Mouse (Mus musculus) lung, embryonic 16.5 days (tissue): ENCODE measurements at regions not wholly inside any gene's neighbourhood (a gene's known extent, or its start where the extent isn't known, plus 50 kb on each side); places are given as distances from the start of the nearest gene placed in this dataset.

Source experiments
- ATAC-seq: fragments of 200-750 bp; cut with Nextera tagmentation; 2 replicates; pipeline ENCODE4 v1.8.0; 2017; ENCODE audit warnings: low read depth, mild to moderate bottlenecking, moderate library complexity
- H3K27ac ChIP-seq: fragments of 300-500 bp; sonication (generic); 2 replicates; pipeline ENCODE4 v1.5.1; 2014; ENCODE audit warnings: mild to moderate bottlenecking, control low read depth, low read length
- H3K27me3 ChIP-seq: fragments of 300-500 bp; sonication (generic); 2 replicates; pipeline ENCODE4 v1.6.1; 2014; ENCODE audit warnings: low read depth, low read length, mixed read lengths; ENCODE audit not compliant: control insufficient read depth, insufficient read depth
- H3K36me3 ChIP-seq: fragments of 300-500 bp; sonication (generic); 2 replicates; pipeline ENCODE4 v1.6.1; 2014; ENCODE audit warnings: low read length; ENCODE audit not compliant: control insufficient read depth, insufficient read depth
- H3K4me1 ChIP-seq: fragments of 300-500 bp; sonication (generic); replicated peaks from 2 replicates; pipeline ENCODE4 v1.6.1; 2014; ENCODE audit warnings: low read length, mixed read lengths; ENCODE audit not compliant: control insufficient read depth, insufficient read depth
- H3K4me2 ChIP-seq: fragments of 300-500 bp; sonication (generic); 2 replicates; pipeline ENCODE4 v1.6.1; 2014; ENCODE audit warnings: low read depth, low read length, control low read depth
- H3K4me3 ChIP-seq: fragments of 300-500 bp; sonication (generic); 2 replicates; pipeline ENCODE4 v1.5.1; 2014; ENCODE audit warnings: mild to moderate bottlenecking, low read length, control low read depth
- H3K9ac ChIP-seq: fragments of 300-500 bp; sonication (generic); 2 replicates; pipeline ENCODE4 v1.6.1; 2014; ENCODE audit warnings: low read length, control low read depth
- H3K9me3 ChIP-seq: fragments of 300-500 bp; sonication (generic); 2 replicates; pipeline ENCODE4 v1.6.1; 2016; ENCODE audit warnings: low read length; ENCODE audit not compliant: control insufficient read depth
- WGBS: fragments of 180-500 bp; shearing (Covaris S2); extraction: QIAGEN DNeasy Blood & Tissue Kit; methylation state at CpG from one replicate; pipeline ENCODE4 v1.1.7; 2014; 5-methylcytosine and 5-hydroxymethylcytosine counted together

DNA sequence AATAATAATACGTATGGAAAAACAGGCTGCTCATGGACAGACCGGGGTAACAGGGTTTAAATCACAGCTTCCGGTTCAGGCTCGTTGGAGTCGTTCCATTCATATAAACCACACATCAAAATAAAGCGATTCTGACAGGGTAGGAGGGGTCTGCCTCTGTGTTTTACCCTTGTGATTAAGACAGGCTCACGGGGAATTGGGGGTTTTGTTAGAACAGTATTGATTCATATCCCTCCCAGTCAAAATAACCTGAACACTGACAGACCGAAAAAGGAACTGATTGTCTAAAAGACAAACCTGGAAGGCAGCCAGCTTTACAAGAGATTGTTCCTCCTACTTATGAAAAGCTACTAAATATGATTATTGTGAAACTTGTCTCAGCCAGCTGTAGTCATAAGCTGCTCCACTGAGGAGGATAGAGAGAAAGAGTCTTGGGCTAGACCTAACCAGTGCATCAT lies 174.5 kb downstream of the Setd4 start:
- Histone ChIP-seq H3K9ac (no peak overlapping the region), H3K4me1 (peaks cover 7% of the 10 kb centered on the region; the same call in 1 of the 2 replicates), H3K4me3 (no peak overlapping the region), H3K4me2 (peak overlapping the region; percentile 32; the same call in 1 of the 2 replicates), H3K27ac (no peak overlapping the region), H3K36me3 (no peaks in the 10 kb centered on the region), H3K27me3 (no peaks in the 10 kb centered on the region), H3K9me3 (no peaks in the 10 kb centered on the region)
- WGBS, result 43% methylated on average over 8 of the region's 8 CpGs
- peak; percentile 57; the same call in 1 of the 2 replicates for ATAC-seq

GRCm38 (mm10) chr16:93427264-93427663 lies 176.6 kb downstream of the Setd4 start:
- H3K27me3 ChIP-seq, result no peaks in the 10 kb centered on the region; the same call in 1 of the 2 replicates
- no peak overlapping the region for H3K4me2 ChIP-seq
- 71% methylated on average over 4 of the region's 4 CpGs for WGBS
- no peak overlapping the region for H3K27ac ChIP-seq
- H3K36me3 ChIP-seq, result no peaks in the 10 kb centered on the region
- H3K9me3 ChIP-seq, result no peaks in the 10 kb centered on the region
- ATAC-seq, result no peak
- peaks cover 17% of the 10 kb centered on the region for H3K4me1 ChIP-seq
- no peak overlapping the region for H3K4me3 ChIP-seq
- H3K9ac ChIP-seq, result no peak overlapping the region

- no peak for ATAC-seq
- WGBS, result 61% methylated on average over 6 of the region's 6 CpGs
- Histone ChIP-seq H3K4me2 (no peak overlapping the region), H3K9ac (no peak overlapping the region), H3K36me3 (no peaks in the 10 kb centered on the region), H3K9me3 (no peaks in the 10 kb centered on the region), H3K4me1 (peaks cover 17% of the 10 kb centered on the region), H3K27me3 (no peaks in the 10 kb centered on the region; the same call in 1 of the 2 replicates), H3K27ac (no peak overlapping the region), H3K4me3 (no peak overlapping the region)
Measured at GRCm38 (mm10) chr16:93425731-93426130, 178.1 kb downstream of the Setd4 start.

DNA sequence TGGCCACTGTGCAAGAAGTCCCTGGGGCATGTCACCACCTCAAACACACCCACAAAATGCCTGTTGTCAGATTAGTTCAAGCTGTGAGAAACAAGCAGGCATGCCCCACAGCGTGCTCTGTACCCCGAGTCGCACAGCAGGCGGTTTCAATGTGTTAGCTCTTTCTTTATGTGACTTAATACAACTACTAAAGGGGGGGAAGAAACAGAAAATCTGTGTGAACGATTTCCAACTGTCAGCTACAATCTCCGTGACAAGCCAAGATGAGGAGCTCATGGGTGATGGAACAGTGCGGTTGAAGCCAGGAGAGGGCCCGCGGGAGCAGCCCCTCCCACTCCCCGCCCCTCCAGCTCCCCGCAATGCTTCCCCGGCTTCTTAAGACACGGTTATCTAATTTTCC lies 180.7 kb downstream of the Setd4 start:
- H3K4me1 ChIP-seq, result peaks cover 10% of the 10 kb centered on the region
- H3K4me3 ChIP-seq, result peak overlapping the region; percentile 30
- no peaks in the 10 kb centered on the region for H3K36me3 ChIP-seq
- H3K27ac ChIP-seq, result no peak overlapping the region
- H3K9me3 ChIP-seq, result no peaks in the 10 kb centered on the region
- H3K4me2 ChIP-seq, result peak overlapping the region; percentile 55
- H3K27me3 ChIP-seq, result no peaks in the 10 kb centered on the region; the same call in 1 of the 2 replicates
- no peak overlapping the region for H3K9ac ChIP-seq
- ATAC-seq, result peak; percentile 60; the same call in 1 of the 2 replicates
- WGBS, result 12% methylated on average over 13 of the region's 13 CpGs

DNA sequence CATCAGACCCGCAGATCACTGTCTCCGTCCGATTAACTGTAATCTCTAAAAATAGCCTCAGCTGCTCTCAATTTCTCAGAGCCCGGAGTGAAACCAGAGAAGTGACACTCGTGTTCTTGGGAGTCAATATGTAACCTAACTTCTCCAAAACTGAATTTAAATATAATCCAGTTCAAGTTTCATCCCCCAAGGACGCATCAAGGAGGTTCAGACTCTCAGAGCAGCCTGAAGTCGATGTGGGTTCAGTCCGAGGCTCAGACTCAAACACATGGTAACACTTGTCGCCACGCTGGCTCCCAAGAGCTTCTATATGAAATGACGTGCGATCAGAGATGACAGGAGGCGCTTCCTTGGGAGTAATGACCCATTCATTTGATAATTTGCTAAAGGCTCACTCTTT lies 181.6 kb downstream of the Setd4 start:
- Histone ChIP-seq H3K4me3 (no peak overlapping the region), H3K36me3 (no peaks in the 10 kb centered on the region), H3K4me1 (peaks cover 10% of the 10 kb centered on the region), H3K9me3 (no peaks in the 10 kb centered on the region), H3K27ac (no peak overlapping the region), H3K27me3 (no peaks in the 10 kb centered on the region; the same call in 1 of the 2 replicates), H3K9ac (no peak overlapping the region), H3K4me2 (no peak overlapping the region)
- 44% methylated on average over 13 of the region's 13 CpGs for WGBS
- ATAC-seq, result no peak

GRCm38 (mm10) chr16:93418246-93418645 lies 185.6 kb downstream of the Setd4 start:
- peaks cover 3% of the 10 kb centered on the region for H3K4me1 ChIP-seq
- H3K4me2 ChIP-seq, result no peak overlapping the region
- H3K36me3 ChIP-seq, result no peaks in the 10 kb centered on the region
- 76% methylated on average over 8 of the region's 8 CpGs for WGBS
- H3K9me3 ChIP-seq, result no peaks in the 10 kb centered on the region
- ATAC-seq, result no peak
- no peak overlapping the region for H3K4me3 ChIP-seq
- no peak overlapping the region for H3K9ac ChIP-seq
- H3K27me3 ChIP-seq, result no peaks in the 10 kb centered on the region
- no peak overlapping the region for H3K27ac ChIP-seq

- peaks cover under 1% of the 10 kb centered on the region; the same call in 1 of the 2 replicates for H3K4me1 ChIP-seq
- no peaks in the 10 kb centered on the region for H3K36me3 ChIP-seq
- no peaks in the 10 kb centered on the region for H3K27me3 ChIP-seq
- H3K27ac ChIP-seq, result no peak overlapping the region
- H3K9ac ChIP-seq, result no peak overlapping the region
- no peak for ATAC-seq
- H3K4me2 ChIP-seq, result no peak overlapping the region
- WGBS, result 79% methylated on average over 8 of the region's 8 CpGs
- H3K4me3 ChIP-seq, result no peak overlapping the region
- H3K9me3 ChIP-seq, result no peaks in the 10 kb centered on the region
Measured at GRCm38 (mm10) chr16:93417831-93418230, 186.0 kb downstream of the Setd4 start.

DNA sequence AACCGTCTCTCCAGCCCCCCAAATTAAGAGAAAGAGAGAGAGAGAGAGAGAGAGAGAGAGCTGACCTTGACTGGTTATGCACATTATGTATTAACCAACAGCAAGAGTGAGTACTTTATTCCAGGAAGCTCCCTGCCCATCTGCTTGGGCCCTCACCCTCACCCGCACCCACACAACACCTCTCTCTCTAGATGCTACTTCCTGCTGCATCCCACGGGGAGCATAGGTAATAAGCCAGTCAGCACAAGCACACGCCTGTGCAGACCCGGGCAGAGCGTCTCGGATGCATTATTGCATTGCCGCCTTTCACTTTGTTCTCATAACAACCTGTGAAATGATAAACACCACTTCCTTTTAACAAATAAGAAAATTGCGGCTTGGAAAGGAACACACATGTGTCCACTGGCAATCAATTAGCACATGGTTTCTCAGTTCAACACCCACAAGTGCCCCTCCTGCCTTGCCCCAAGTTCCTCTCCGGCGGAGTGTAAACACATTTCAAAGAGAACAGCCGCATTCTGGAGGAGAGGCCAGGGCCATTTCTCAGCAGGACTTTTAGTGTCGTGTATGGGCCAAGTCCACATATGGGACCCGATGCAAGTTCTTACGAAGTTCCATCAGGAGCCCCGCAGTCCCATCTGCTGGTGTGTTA lies 211.7 kb downstream of the Setd4 start:
- peak; percentile 38; the same call in 1 of the 2 replicates for ATAC-seq
- H3K36me3 ChIP-seq, result no peaks in the 10 kb centered on the region
- 0 out of 2 replicates have a peak overlapping the region, but pooled peaks have one; percentile 3 for H3K4me2 ChIP-seq
- no peak overlapping the region for H3K27ac ChIP-seq
- H3K9me3 ChIP-seq, result no peaks in the 10 kb centered on the region
- no peak overlapping the region for H3K9ac ChIP-seq
- peaks cover 4% of the 10 kb centered on the region for H3K4me1 ChIP-seq
- no peaks in the 10 kb centered on the region for H3K27me3 ChIP-seq
- 23% methylated on average over 16 of the region's 16 CpGs for WGBS
- H3K4me3 ChIP-seq, result no peak overlapping the region

GRCm38 (mm10) chr16:93387578-93388116 lies 216.2 kb downstream of the Setd4 start:
- no peak for ATAC-seq
- no peak overlapping the region for H3K27ac ChIP-seq
- H3K4me3 ChIP-seq, result no peak overlapping the region
- H3K9me3 ChIP-seq, result no peaks in the 10 kb centered on the region
- H3K4me2 ChIP-seq, result no peak overlapping the region
- peaks cover 4% of the 10 kb centered on the region for H3K4me1 ChIP-seq
- H3K36me3 ChIP-seq, result no peaks in the 10 kb centered on the region
- H3K27me3 ChIP-seq, result no peaks in the 10 kb centered on the region
- H3K9ac ChIP-seq, result no peak overlapping the region
- 50% methylated on average over 11 of the region's 11 CpGs for WGBS
